Mouse (Mus musculus) neural tube, embryonic 14.5 days (tissue): ENCODE data around the gene Itpkb. TPM values are rescaled to one million over a fixed set of nuclear protein-coding genes. Genes with fewer than 3 reads are reported as not detected.

Source experiments
- ATAC-seq: fragments of 200-750 bp; cut with Nextera tagmentation; 2 replicates; pipeline ENCODE4 v1.8.0; 2017; ENCODE audit warnings: low read depth, mild to moderate bottlenecking, moderate TSS enrichment, moderate library complexity
- H3K27ac ChIP-seq: fragments of 300-500 bp; sonication (generic); 2 replicates; pipeline ENCODE4 v1.5.1; 2014; ENCODE audit warnings: low read depth, mild to moderate bottlenecking, control low read depth, low read length, moderate library complexity, mixed read lengths
- H3K27me3 ChIP-seq: fragments of 300-500 bp; sonication (generic); 2 replicates; pipeline ENCODE4 v1.6.1; 2014; ENCODE audit warnings: low read length; ENCODE audit not compliant: control insufficient read depth, insufficient read depth
- H3K36me3 ChIP-seq: fragments of 300-500 bp; sonication (generic); 2 replicates; pipeline ENCODE4 v1.6.1; 2014; ENCODE audit warnings: low read length, mixed read lengths; ENCODE audit not compliant: control insufficient read depth, insufficient read depth
- H3K4me1 ChIP-seq: fragments of 300-500 bp; sonication (generic); 2 replicates; pipeline ENCODE4 v1.6.1; 2014; ENCODE audit warnings: low read length; ENCODE audit not compliant: control insufficient read depth, insufficient read depth
- H3K4me2 ChIP-seq: fragments of 300-500 bp; sonication (generic); 2 replicates; pipeline ENCODE4 v1.6.1; 2014; ENCODE audit warnings: mild to moderate bottlenecking, low read depth, low read length, control low read depth
- H3K4me3 ChIP-seq: fragments of 300-500 bp; sonication (generic); 2 replicates; pipeline ENCODE4 v1.5.1; 2014; ENCODE audit warnings: low read depth, low read length, control low read depth, mixed read lengths
- H3K9ac ChIP-seq: fragments of 300-500 bp; sonication (generic); replicated peaks from 2 replicates; pipeline ENCODE4 v1.6.1; 2014; ENCODE audit warnings: low read depth, mild to moderate bottlenecking, control low read depth, low read length, mixed read lengths
- H3K9me3 ChIP-seq: fragments of 300-500 bp; sonication (generic); 2 replicates; pipeline ENCODE4 v1.6.1; 2016; ENCODE audit warnings: low read length; ENCODE audit not compliant: control insufficient read depth
- WGBS: fragments of 180-500 bp; shearing (Covaris S2); extraction: QIAGEN DNeasy Blood & Tissue Kit; methylation state at CpG from one replicate; pipeline ENCODE4 v1.1.7; 2014; 5-methylcytosine and 5-hydroxymethylcytosine counted together
- polyA plus RNA-seq: library from polyadenylated mRNA; unstranded; fragments of >200 nt; fragmentation: Nextera tagmentation; extraction: Ambion mirVana; gene quantifications from 2 replicates; pipeline ENCODE4 v1.2.1, GENCODE M21; 2014

Itpkb gene
- polyA plus RNA-seq, 1 experiment from 2014 or later: 2.4 TPM

DNA sequence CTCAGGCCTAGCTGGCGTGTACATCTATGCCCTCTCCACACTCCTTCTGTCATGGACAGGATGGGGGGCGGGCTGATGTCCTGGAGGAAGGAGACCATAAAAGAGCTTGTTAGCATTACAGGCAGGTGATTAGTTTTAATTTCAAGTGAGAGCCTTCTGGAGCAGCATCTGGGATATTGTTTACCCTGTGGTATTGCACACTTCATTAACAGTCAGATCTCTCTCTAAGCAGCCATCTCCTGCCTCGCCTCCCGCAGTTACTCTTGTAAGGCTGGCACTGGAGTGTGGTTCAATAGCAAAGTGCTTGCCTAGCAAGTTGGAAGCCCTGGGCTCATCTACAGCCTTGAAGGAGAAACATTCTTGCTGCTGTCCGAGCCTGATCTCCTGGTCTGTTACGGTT lies 17.6 kb downstream of the Itpkb start:
- H3K9me3 ChIP-seq: no peaks in the 10 kb centered on the region

DNA sequence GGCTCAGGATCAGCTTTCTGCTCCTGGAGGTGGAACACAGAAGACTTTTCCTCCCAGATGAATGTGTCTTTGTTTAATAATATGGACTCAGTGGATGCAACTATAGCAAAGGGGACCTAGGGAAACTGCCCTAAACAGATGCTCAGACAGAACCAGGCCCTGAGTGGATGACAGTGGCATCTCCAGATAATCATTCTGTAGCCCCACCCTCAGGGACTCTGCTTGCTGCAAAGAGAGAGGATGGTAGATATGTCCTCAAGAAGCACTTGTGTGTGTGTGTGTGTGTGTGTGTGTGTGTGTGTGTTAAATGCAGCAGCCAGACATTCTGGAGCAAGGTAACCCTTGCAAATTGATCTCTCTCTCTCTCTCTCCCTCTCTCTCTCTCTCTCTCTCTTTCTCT lies 18.8 kb downstream of the Itpkb start:
- Histone ChIP-seq H3K27me3 (no peaks in the 10 kb centered on the region), H3K36me3 (no peaks in the 10 kb centered on the region), H3K4me3 (no peak overlapping the region), H3K9ac (no peak overlapping the region), H3K9me3 (no peaks in the 10 kb centered on the region), H3K4me2 (no peak overlapping the region), H3K27ac (no peak overlapping the region), H3K4me1 (0 out of 2 replicates have a peak, but pooled peaks cover 4% of the 10 kb centered on the region)
- ATAC-seq: no peak

More for the DNA sequence above, 17.6 kb downstream of the Itpkb start:
- Histone ChIP-seq H3K36me3 (no peaks in the 10 kb centered on the region), H3K4me3 (no peak overlapping the region), H3K9ac (no peak overlapping the region), H3K4me1 (0 out of 2 replicates have a peak, but pooled peaks cover 4% of the 10 kb centered on the region), H3K27me3 (no peaks in the 10 kb centered on the region), H3K4me2 (no peak overlapping the region), H3K27ac (no peak overlapping the region)
- ATAC-seq: peak; percentile 66; the same call in 1 of the 2 replicates
- WGBS: 53% methylated on average over 6 of the region's 6 CpGs

DNA sequence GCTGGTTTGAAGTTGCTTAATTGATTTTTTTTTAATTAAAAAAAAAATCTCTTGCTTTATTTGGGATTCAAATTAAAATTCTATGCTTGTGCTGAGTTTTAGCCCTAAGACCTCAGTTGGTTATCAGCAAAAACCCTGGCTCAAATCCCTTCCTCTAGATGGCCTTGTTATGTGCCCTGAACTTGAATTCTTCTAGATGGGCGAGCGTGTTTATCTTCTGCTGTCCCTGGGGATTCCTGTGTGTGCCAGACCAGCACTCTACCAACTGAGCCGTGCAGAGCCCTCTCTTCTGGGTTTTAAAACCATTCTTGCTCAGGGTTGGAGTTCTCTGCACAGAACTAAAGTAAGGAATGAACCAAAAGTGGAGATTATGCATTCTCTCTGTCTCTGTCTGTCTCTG lies 22.0 kb downstream of the Itpkb start:
- H3K36me3 ChIP-seq: no peaks in the 10 kb centered on the region
- 0 out of 2 replicates have a peak, but pooled peaks cover 4% of the 10 kb centered on the region for H3K4me1 ChIP-seq
- no peak overlapping the region for H3K4me3 ChIP-seq
- ATAC-seq: no peak
- no peak overlapping the region for H3K9ac ChIP-seq
- 63% methylated on average over 3 of the region's 3 CpGs for WGBS
- no peaks in the 10 kb centered on the region for H3K9me3 ChIP-seq
- H3K27ac ChIP-seq: no peak overlapping the region
- H3K27me3 ChIP-seq: no peaks in the 10 kb centered on the region
- H3K4me2 ChIP-seq: no peak overlapping the region

DNA sequence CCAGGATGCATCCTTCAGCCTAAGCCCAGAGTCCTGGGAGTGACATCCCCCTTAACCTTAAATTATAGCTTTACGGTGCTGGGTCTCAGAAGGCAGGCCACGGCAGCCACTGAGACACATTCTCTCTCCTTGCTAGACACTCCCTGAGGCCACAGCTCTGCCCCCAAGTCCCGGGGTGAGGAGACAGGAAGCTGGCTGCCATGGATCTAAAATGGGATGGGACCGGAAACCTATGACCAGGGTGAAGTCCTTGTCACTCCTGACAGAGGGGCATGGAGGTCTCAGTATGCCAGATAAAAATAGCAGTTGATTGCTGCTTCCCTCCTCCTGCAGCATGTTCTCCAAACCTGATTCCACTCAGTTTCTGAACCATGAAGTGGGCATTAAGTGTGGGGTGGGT lies 23.8 kb downstream of the Itpkb start:
- 54% methylated on average over 4 of the region's 4 CpGs for WGBS
- Histone ChIP-seq H3K36me3 (no peaks in the 10 kb centered on the region), H3K9ac (no peak overlapping the region), H3K27ac (no peak overlapping the region), H3K4me3 (no peak overlapping the region), H3K9me3 (no peaks in the 10 kb centered on the region), H3K4me2 (no peak overlapping the region), H3K27me3 (no peaks in the 10 kb centered on the region), H3K4me1 (no peaks in the 10 kb centered on the region)
- ATAC-seq: no peak

DNA sequence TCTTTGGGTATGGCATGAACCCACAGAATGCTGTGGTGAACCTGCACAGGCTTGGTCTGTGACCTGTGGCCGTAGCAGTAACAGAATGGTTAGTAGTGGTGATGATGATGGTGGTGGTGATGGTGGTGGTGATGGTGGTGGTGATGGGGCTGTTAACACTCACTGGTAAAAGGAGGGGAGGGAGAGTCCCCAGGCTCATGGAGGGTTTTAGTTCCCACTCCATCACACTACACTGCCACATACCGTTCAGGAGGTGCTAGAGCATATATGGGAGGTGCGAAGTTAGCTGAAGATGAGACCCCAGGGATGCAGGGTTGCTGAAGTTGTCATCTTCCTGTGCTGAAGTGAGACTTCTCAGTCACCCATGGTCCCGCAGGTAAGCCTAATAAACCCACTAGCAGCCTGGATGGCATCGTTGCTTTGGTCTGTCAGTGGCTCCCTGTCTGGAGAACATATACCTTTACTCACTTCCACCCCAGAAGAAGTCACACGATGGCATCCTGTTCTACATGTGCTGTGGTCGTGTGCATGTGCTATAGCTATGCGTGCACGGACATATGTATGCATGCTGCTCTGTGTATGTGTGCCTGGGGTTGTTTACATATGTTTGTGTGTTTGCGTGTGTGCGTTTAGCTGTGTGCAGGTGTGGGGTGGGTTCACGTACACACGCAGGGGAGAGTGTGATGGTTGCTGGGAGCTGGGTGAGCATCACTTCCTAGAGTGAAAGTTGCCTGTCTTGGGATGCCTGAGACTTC lies 24.9 kb downstream of the Itpkb start:
- Histone ChIP-seq H3K9me3 (no peaks in the 10 kb centered on the region), H3K36me3 (no peaks in the 10 kb centered on the region), H3K4me1 (no peaks in the 10 kb centered on the region), H3K9ac (no peak overlapping the region), H3K27me3 (no peaks in the 10 kb centered on the region), H3K4me2 (no peak overlapping the region), H3K27ac (no peak overlapping the region), H3K4me3 (no peak overlapping the region)
- no peak for ATAC-seq
- 91% methylated on average over 13 of the region's 13 CpGs for WGBS

DNA sequence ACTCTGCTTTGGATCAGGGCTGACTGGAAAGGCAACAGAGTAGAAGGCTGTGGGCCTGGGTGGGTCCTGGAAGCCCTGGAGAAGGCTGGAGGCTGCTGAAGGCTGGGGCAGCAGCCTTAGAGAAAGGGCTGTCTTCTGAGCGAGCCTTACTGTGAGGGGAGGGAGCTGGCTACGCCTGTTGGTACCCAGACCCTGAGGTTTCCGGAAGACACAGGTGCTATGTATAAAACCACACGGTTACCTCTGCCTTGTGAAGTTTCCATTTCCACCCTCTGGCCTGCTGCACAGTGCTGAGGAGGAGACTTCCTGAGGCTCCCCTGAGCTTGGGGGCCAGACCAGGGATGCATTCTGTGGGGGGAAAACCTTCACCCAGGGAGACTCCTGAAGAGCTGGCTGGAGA lies 25.9 kb downstream of the Itpkb start:
- no peak for ATAC-seq
- Histone ChIP-seq H3K36me3 (no peaks in the 10 kb centered on the region), H3K27ac (no peak overlapping the region), H3K27me3 (no peaks in the 10 kb centered on the region), H3K4me3 (no peak overlapping the region), H3K9me3 (no peaks in the 10 kb centered on the region), H3K4me1 (no peaks in the 10 kb centered on the region), H3K9ac (no peak overlapping the region), H3K4me2 (no peak overlapping the region)
- 81% methylated on average over 4 of the region's 4 CpGs for WGBS

DNA sequence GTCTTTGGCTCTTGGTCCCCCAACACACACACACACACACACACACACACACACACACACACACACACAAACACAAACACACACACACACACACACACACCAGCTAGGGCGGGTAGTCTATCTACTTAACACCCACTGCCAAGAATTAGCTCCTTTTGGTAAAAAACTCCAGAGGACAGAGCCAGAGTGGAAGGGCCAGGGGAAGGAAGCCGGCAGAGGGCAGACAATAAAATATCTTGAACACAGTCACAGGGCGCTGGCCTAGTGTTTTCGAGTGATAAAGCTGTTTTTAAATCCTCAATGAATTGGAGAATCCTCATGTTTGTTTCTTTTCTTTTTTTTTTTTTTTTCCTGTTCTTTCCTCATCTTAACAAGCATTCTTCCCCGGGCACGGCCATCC lies 26.6 kb downstream of the Itpkb start:
- no peaks in the 10 kb centered on the region for H3K27me3 ChIP-seq
- H3K4me2 ChIP-seq: no peak overlapping the region
- ATAC-seq: no peak
- 81% methylated on average over 6 of the region's 6 CpGs for WGBS
- H3K36me3 ChIP-seq: no peaks in the 10 kb centered on the region
- no peaks in the 10 kb centered on the region for H3K9me3 ChIP-seq
- no peak overlapping the region for H3K4me3 ChIP-seq
- no peak overlapping the region for H3K9ac ChIP-seq
- no peak overlapping the region for H3K27ac ChIP-seq
- no peaks in the 10 kb centered on the region for H3K4me1 ChIP-seq

DNA sequence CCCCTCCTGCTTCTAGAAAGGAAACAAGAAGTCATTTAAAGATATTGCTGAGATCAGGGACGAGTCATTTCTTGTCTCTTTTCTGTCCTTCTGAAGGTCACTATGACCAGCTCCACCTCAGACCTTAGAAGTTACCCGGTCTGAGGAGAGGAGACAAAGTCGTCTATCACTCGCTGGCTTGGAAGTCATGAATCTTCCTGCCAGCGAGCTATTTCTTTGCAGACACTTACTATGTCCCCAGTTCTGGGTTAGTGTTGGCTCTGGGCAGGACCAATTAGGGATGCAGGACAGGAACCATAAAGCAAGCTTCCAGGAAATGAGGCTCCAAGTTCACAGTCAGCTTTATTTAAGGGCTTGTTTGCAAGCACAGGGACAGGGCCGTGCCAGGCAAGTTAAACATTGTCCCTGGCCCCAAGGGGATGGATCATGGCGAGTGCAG lies 27.6 kb downstream of the Itpkb start:
- H3K27ac ChIP-seq: no peak overlapping the region
- H3K4me3 ChIP-seq: no peak overlapping the region
- H3K9ac ChIP-seq: no peak overlapping the region
- no peaks in the 10 kb centered on the region for H3K36me3 ChIP-seq
- H3K9me3 ChIP-seq: no peaks in the 10 kb centered on the region
- H3K27me3 ChIP-seq: no peaks in the 10 kb centered on the region
- ATAC-seq: no peak
- H3K4me1 ChIP-seq: no peaks in the 10 kb centered on the region
- no peak overlapping the region for H3K4me2 ChIP-seq
- WGBS: 59% methylated on average over 7 of the region's 7 CpGs

DNA sequence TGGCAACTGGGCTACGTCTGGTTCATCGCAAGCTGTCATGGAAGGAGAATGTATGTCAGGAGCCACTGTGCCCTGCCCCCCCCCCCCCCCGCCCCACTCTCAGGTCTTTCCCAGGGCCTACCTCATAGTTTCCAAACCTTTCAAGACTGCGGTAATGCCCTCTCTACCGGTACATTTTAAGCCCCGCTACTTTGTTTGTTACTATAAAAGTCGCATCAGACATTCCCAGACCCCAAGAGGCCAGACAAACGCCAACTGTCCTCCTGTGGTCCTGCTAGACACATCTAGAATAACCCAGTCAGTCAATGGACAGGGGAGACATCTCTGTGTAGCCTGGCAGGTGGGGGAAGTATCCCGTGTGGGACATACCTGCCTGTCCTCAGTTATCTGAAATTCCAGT lies 28.2 kb downstream of the Itpkb start:
- Histone ChIP-seq H3K27ac (no peak overlapping the region), H3K36me3 (no peaks in the 10 kb centered on the region), H3K4me2 (no peak overlapping the region), H3K9me3 (no peaks in the 10 kb centered on the region), H3K4me3 (no peak overlapping the region), H3K9ac (no peak overlapping the region), H3K27me3 (no peaks in the 10 kb centered on the region), H3K4me1 (peaks cover 3% of the 10 kb centered on the region; the same call in 1 of the 2 replicates)
- no peak for ATAC-seq
- WGBS: 88% methylated on average over 9 of the region's 9 CpGs
